Mouse (Mus musculus) kidney, postnatal 14 days (tissue): ENCODE results near the gene Dctn2.

Source experiments
- DNase-seq: peaks from one replicate; pipeline ENCODE4 v3.0.0; 2022; ENCODE audit warnings: mixed read lengths

Gene Dctn2

GRCm38 (mm10) chr10:127264336-127264735 is 1.8 kb upstream of the Dctn2 start:
- DNase-seq: no peak

DNA sequence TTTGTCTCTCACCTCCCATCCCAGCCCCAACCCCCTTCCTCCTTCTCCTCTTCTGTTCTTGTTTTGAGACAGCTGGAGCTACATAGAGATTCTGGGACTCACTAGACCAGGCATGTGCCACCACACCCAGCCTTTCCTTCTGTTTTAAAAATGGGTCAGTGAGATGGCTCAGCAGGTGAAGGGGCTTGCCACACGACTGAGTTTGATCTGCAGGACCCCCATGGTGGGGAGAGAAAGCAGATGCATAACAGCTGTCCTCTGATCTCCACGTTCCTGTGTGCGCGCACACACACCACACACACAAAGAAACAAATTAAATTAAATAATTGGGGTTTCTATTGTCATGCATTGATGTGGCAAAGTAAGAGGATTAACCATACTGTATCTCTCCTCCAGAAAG is 1.2 kb upstream of the Dctn2 start:
- no peak for DNase-seq

DNA sequence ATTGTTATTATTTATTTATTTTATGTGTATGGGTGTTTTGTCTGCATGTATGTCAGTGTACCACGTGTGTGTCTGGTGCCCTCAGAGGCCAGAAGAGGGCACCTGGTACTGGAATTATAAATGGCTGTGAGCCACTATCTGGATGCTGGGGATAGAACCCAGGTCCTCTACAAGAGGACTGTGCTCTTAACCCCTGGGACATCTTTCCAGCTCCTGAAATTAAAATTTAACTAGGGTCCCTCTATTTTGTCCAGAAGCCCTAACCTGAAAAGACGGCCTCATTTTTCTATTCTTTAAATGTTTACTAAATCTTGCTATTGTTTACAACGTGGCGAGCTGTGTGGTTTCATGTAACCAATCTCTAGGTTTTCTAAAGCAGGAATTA is 449 bp upstream of the Dctn2 start:
- DNase-seq: peak; percentile 24

- DNase-seq: peak; percentile 17
Measured at GRCm38 (mm10) chr10:127267318-127267717, 1.1 kb downstream of the Dctn2 start.

GRCm38 (mm10) chr10:127268401-127268800 is 2.2 kb downstream of the Dctn2 start:
- DNase-seq: no peak

GRCm38 (mm10) chr10:127269036-127269435 is 2.9 kb downstream of the Dctn2 start:
- DNase-seq: no peak

DNA sequence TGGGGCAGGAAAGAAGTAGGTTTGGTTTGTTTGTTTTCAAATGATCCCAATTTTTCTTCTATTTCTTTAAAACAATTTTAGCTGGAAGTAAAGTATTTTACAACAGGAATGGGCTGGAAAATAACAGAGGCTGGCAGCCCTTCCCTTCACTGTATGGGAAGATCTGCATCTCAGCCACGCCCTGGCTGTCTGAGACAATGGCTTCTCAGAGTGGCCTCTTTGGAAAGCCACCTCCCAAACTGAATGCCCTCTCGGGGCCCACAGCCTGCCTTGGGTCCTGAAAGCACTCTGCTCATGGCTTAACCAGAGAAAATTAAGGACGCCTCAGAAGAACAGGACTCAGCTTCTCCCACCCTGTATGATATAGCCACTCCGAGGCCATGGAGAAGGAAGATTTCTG is 3.7 kb downstream of the Dctn2 start:
- DNase-seq: no peak

DNA sequence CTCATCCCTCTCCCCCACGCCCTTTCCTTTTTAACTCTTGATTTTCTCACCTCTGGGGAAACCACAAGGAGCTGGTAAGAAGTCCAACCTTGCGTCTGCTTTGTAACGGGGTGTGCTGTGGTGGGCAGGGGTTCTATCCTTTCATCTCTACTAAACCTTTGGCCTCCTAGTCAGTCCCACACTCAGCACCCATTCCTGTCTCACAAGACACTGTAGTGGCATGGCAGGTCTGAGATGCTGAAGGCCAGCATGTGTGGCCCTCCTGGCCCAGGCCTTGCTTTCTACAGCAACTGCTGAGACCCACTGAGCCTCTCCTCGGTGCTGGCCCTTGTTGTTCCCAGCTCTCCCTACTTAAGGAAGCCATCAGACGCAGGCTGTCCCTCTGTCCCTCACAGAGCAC is 6.2 kb downstream of the Dctn2 start:
- no peak for DNase-seq

GRCm38 (mm10) chr10:127274261-127275022 is 8.3 kb downstream of the Dctn2 start:
- DNase-seq: no peak

GRCm38 (mm10) chr10:127279730-127280129 is 13.6 kb downstream of the Dctn2 start:
- no peak for DNase-seq

- no peak for DNase-seq
Measured at GRCm38 (mm10) chr10:127281316-127281715, 15.1 kb downstream of the Dctn2 start.

DNA sequence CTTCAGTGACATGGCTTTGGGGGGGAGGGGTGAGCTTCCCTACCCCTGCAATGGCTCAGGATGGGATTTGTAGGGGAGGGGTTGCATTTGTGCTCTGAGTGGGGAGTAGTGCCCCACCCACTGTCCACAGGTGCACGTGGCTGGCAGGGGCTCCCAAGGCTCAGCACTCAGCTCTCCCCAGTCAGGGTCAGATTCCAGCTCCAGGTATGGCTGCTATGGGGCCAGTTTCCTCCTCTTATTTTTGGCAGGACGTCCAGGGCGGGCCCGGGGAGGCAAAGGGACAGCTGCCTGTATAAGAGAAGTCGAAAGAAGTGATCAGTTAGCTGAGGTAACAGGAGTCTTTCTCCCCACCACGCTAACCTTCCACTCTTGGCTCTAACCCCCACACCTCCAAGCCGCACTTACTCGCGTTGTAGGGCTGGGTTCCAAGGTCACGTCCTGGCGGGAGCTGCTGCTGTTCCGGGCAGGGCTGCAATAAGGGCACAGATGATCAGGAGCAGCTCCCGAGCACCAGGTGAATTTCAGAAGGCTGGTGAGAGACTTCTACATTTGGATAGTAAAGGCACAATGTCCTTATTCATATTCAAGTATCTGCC is 16.6 kb downstream of the Dctn2 start:
- no peak for DNase-seq

DNA sequence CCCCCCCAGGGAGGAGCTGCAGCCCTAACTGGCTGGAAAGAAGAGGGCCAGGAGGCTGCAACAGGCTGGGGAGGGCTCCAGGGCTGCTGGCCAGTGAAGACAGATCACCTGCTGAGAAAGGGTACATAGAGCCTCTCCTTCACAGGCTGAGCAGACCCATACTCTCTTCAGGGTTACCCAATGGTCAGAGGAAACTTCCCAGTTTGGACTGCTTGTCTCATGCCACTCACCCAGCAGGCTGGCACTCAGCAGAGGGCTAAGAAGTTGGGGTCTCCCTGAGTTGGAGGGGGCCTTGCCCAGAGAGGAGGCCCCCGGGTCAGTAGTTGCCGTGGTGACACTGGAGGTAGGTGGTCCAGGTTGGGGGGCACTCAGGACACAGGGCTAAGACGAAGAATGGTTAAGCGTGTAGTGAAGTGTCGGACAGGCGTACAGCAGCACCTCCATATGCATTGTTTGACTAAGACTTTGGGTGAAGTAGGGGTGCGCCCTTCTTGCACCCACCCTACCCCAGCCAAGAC is 18.0 kb downstream of the Dctn2 start:
- no peak for DNase-seq

DNA sequence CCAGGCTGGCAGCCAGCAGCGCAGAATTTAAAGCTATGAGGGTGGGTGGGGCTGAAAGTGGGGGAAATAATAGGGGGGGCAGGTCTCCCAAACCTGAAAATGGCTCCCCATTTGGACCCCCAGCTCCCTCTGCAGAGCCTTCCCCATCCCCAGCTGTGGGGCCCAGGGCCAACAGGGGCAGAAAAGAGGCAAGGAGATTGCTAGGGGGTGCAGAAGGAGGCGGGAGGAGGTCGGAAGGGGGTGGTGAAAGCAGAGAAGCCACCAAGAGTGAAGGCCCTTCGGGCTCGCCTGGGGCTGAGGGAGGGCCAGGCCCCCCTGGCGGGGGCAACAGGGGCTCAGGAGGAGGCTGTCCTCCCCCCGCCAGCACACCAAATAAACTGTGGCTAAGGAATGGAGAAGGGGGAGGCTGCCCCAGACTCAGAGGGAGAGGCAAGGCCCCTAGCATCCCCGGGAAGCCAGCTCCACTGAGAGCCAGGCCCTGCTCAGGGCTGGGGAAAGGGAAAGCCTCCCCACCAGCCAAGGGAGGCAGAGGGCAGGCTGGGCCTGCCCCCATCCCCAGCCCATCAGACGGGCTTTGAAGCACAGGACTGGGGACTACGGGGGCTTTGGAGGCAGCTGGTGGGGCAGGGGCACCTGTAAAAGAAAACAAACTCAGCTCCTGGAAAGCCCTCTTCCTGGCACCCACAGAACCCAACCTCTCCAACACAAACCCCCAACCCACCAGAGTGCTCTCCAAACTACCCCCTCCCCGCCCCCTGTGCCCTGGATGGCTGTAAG is 18.7 kb downstream of the Dctn2 start:
- DNase-seq: no peak

DNA sequence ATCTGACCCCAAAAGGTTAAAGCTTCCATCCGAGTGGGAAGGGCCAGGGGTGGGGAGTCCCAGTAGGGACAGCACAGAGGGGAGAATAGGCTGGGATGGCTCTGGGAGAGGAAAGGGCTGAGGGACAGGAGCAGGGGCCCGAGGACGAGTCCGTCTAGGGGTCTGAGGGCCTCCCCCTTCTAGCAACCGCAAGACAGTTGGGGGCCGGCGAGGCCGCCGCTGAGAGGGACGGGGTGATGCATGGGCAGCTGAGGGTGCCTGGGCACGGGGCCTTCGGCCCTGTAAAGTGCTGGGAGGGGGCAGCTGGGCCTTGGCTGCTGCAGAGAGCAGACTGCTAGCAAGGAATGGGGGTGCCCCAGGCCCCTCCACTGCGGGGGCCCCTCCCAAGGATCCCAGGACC is 19.5 kb downstream of the Dctn2 start:
- no peak for DNase-seq

- no peak for DNase-seq
Measured at GRCm38 (mm10) chr10:127286194-127286593, 20.0 kb downstream of the Dctn2 start.

DNA sequence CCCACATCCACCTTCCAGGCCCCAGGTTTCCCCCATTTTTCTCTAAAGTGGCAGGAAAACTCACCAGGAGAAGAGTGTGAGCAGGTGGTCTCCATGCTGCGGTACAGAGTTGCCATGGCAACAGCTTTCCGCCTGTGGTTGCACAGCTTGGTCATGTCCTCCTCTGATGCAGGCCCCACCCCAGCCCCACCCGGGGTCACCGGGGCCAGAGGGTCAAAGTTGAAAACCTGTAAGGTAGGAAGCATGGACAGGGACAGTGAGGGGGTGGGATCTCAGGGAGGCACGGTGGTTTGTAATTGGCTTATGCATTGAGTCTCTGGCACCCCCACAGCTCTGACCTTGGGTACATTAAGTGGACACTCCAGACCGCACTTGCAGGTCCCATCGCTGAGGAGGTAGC is 20.6 kb downstream of the Dctn2 start:
- DNase-seq: peak; percentile 25

DNA sequence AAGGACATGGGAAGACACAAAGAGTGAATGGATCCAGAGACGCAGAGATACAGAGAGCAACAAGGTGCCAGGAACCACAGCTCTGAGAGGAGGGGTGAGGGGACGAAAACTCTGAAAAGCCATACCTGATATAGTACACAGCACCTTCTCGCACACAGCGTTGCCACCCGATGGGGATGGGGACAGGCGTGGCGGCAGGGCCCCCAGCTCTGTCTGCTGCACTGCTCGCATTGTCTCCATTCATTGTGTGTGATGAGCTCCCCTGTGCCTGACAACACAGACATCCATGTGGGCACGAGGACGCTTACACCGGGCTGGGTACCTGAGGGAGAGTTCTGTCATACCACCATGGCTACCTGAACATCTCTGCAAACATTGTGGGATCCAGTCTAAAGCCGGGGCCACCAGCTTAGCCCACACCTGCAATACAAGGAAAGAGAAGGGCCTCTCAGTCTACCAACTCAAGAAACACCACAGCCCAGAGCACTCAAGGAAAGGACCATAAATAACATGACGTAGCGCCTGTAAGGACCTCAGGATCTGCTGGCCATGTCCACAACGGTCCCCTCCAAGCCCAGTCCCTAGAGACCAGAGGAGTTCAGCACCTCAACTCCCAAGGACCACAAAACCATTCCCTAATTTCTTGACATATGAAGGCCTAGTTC is 21.2 kb downstream of the Dctn2 start:
- no peak for DNase-seq

DNA sequence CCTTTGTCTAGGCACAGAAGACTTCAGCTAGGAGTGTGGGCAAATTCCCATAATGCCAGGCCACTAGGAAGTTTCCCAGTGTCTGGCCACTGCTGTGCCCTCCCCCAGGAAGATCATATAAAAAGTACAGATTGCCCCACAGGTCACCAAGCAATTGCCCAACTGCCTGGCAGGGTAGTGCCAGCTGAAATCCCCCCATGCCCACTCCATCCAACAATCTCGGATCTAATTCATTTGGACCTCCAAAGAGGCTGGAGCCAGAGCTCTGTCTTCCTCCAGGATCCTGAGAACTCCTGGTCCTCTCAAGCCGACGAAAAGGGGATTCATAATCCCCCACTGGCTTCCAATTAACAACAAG is 21.7 kb downstream of the Dctn2 start:
- no peak for DNase-seq

DNA sequence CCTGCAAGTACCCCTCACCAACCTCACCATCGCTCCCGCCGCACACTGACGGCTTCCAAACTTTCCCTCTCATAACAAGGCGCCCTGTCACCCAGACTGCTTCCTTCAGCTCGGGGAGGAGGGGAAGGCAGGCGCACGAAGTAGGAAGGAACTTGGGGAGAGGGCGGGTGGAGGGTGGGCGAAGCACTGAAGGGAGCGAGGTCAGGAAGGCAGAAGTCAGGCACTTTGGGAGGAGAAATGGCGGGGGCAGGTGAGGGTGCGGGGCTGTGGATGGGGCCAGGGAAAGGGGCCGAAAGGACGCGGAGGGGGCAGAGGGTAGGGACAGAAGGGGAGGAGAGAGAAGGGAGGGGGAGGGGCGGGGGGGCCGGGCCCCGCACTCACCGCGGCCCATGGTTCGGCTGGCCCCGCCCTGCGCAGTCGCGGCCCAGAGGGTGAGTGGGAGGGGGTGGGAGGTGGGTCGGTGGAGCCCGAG is 22.2 kb downstream of the Dctn2 start:
- DNase-seq: no peak

- peak; percentile 94 for DNase-seq
Measured at GRCm38 (mm10) chr10:127288800-127289572, 22.8 kb downstream of the Dctn2 start, which contains the start of gene Mbd6. Gene Mbd6 (minus strand): TSS chr10:127289018.

GRCm38 (mm10) chr10:127289573-127290191 is 23.5 kb downstream of the Dctn2 start:
- peak; percentile 79 for DNase-seq
